Mouse (Mus musculus) urinary bladder, postnatal 4 days (tissue): ENCODE measurements around the gene Ube2h.

Experiments
- DNase-seq, 2 experiments: peaks; one replicate each; pipeline ENCODE4 v3.0.0; 2021 to 2022; ENCODE audit warnings: low spot score in 2 of 2

Ube2h gene

GRCm38 (mm10) chr6:30167192-30167591, 137.1 kb downstream of the Ube2h start:
- DNase-seq = no peak

DNA sequence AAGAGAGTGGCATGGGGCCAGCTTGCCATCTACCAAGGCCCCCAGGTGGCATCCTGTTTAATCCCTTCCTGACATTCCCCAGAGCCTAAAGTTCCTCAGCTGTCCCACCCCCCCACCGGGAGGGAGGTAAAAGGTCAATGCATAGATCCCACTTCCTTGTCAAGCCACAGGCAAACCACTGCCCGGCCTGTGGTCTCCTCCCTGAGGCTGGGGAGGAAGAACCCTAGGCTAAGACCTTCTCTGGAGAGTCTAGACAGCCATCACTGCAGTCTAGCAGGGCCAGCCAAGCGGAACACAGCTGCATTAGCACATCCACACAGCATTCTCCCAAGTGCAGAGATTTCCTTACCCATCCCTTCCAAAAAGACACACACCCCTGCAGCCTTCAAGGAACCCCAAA, 138.0 kb downstream of the Ube2h start:
- no peak for DNase-seq

DNA sequence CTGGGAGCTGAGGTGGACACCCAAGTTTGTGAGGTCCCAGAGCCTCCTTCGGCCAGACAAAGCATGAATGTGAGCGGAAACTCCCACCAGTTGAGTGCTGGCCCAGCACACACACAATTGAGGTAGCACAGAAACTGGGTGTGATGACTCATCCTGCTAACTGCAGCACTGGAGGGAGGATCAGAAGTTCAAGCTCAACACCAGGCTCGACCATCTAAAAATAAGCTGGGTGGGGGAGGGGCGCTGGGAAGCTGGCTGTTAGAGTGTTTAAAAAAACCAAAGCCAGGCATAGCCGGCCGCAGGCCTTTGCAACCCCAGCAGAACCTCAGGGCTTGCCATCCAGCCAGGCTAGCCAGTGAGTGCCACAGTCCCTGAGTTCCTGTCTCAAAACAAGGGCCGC, 142.2 kb downstream of the Ube2h start:
- DNase-seq = no peak

DNA sequence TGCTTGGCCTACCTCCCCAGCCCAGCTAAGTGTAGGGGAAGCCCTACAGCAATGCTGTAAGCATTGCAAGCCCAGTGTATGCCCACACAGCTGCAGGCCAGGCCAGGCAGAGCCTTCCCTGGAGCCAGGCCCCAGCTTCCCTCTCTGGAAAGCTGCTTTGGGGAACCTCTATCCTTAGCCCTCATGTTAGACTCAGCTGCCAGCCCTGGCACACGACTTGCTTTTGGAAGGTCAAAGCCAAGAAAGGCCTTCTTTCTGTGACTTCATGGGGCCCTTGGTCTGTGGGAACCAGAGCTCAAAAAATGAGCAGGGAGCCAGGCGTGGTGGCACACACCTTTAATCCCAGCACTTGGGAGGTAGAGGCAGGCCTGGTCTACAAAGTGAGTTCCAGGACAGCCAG, 142.7 kb downstream of the Ube2h start:
- DNase-seq = no peak
